Mouse (Mus musculus) naive thymus-derived CD4-positive, alpha-beta T cell, adult 2 months (primary cell): Measurements from ENCODE around the gene Dstn.

Source experiments
- DNase-seq: peaks from one replicate; pipeline ENCODE4 v3.0.0-alpha.2; 2011; ENCODE audit warnings: low read depth

The Dstn gene

DNA sequence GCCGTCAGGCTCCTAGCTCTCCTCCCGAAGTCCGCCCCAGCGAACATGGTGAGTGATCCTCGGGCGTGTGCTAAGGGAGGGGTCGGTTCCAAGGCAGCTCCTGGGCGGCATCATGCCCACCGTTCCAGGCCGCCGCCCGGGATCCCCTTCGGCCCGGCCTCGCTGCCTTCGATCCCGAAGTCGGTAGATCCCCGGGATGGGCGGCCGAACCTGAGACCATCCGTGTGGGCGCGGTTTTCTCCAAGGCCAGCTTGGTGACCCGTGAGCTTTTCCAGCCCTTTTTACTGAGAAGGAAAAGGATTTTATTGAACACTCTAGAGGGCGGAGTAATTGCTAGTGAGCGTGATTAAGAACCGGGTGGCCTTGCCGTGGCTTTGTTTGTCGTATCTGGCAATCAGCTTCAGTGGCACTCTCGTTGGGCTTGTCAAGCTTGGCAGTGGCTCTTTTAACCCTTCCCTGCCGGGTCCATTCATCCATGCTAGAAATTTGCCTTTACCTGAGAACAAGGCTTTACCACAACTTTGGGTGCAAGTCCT is 548 bp downstream of the Dstn start:
- DNase-seq = no peak

DNA sequence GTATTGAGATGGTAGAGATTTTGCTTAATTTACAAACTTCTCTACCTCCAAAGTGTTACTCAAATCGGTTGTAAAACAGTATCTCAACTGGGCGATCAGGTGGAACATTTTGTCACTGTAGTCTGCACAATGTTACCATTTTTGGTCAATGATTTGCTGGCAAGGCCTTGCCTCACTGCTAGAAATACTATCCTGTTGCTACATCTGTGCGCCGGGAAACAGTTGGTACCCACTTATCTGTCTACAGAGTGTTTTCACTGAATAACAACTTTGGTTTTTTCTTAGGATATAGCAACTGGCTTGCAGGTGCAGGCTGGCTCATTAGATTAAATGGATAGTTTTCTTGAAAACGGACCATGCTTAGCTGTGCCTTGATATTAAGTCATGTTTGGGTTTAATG is 1.1 kb downstream of the Dstn start:
- peak; percentile 22 for DNase-seq

DNA sequence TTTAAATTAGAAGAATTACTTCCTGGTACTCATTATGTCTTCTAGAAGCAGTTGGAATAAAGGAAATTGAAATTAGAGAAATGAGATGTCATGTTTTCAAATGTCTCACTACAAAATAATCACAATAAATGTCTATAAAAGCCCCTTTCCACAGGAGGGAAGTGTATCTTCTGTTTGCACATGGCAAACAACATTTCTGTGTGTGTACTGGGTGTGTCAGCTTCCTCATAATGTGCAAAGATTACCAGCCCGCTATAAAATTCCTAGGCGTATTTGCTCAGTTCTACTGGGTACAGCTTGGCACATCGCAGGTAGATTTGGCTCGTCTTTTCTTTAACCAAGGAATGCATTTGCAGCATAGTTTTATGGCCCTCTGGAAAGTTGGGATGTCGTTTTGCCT is 2.5 kb downstream of the Dstn start:
- DNase-seq = no peak

DNA sequence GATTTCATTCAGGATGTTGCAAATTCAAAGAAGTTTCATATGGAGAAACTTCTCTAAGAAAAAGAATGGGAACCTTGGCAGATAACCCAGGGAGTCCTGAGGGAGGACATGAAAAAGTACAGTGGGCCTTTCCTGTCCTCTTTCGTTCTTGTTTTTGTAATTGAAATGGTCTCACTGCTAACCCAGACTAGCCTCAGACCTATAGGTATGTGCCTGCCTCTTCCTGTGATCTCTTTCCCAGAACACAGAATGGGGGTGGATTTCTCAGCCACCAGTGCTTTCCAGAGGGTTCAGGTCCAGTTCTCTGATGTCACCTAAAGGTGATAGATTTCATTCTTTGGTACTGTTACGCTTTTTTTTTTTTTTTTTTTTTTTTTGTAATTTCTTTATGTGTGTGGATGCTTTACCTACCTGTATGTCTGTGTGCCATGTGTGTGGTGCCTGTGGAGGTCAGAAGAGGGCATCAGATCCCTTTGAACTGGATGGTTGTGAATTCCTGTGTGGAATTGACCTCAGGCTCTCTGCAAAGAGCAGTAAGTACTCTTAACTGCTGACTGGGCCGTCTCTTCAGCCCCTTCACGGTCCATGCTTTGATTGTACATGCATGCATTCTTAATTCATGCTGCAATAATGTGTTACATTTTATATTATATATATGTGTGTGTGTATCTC is 3.8 kb downstream of the Dstn start:
- no peak for DNase-seq

DNA sequence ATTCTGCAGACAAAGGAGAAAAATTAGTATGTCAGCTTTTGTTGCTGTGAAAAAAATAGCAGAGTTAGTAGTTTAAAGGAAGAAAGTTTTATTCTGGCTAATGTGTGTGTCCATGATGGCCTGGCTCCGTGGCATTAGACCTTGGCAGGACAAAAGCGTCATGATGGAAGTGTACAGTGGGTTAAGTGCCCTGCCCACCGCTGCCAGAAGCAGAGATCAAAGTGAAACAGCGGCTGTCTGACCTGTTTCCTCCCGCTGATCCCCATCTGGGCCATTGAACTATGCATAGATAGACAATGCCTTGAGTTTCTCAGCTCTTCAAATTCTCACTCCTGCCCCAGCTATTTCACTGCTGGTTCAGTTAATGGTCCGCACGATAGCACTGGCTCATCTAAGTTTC is 9.0 kb downstream of the Dstn start:
- DNase-seq = no peak

DNA sequence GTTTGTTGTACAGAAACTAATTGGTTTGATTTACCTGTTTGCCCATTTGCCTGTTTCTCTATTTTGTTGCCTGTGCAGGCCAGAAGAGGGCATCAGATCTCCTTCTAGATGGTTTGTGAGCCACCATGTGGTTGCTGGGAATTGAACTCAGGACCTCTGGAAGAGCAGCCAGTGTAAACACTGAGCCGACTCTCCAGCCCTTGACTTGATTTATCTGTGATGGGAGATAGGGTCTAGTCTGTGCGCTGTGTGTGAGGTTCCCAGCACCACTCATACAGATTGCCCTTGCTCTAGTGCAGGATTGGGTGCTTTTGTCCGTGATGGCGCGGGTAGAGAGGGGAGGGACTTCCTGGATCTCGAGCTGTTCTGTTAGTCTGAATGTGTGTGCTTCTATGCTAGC is 10.7 kb downstream of the Dstn start:
- no peak for DNase-seq

DNA sequence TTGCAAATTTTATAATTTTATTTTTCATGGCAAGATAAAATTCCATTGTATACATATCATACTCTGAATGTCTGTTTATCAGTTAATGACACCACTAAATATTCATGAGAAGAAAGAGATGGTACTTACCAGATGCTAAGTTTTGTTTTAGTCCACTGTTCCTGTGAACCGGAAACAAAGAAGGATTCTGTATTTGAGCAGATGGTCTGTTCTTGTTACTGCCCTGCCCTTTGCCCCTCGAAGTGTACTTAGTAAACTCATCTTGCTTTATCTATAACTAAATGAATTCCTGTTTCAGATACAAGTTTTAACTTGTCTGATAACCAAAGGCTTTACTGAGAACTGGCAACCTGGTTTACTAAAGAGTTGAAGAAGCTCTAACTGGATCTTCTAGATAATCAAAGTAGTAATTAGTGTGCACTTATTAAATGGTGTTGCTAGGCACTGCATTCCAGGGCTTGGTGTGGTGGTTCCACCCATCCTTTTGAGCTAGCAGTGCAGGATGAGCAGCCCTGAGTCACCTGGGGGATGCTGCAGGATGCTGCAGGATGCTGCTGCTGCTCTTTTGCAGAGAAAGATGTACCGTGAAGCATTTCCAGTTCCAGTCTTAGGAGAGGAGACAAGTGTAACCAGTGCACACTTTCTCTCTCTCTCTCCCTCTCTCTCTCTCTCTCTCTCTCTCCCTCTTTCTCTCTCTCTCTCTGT is 14.6 kb downstream of the Dstn start:
- DNase-seq = no peak

DNA sequence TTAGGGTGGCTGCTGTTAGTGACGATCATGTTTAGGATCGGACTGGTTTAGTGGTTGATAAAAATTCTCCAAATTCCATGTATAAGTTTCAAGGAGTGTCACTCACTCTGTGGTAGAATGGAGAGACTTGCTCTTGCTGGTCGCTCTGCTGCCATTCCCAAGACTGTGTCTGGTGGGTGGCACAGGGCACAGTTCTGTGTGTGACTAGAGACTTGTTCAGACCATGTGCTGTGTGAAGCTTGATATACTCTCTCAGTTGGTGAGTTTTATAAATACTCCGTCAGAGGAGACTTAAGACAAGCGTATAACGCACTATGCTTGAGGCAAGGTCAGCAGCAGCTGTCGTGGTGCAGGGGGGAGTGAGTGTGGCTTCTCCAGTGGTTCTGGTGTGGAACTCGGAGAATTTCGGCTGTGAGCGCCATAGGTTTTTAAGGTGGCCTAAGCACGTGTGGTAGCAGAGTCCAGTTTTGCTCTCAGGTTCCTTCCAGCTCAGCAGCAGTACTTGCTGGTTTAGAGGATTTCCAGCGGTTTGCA is 17.3 kb downstream of the Dstn start:
- no peak for DNase-seq

DNA sequence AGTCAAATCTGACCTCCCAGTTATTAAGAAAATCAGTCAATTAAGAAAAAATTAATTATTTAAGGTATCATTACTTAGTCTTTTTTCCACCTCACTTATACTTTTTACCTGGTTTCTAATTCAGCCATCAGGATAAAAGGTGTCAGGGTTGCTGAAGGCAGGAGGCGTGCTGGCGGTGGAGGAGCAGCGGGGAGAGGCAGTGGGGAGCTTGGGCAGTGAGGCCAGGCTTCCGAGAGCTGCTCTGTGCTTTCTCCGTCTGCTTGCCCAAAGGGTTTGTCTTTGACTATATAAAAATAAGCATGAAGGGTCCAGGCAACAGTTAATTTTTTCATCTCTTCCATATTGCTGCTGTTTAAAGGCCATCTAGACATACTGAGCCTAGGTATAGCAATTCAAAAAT is 18.4 kb downstream of the Dstn start:
- no peak for DNase-seq

DNA sequence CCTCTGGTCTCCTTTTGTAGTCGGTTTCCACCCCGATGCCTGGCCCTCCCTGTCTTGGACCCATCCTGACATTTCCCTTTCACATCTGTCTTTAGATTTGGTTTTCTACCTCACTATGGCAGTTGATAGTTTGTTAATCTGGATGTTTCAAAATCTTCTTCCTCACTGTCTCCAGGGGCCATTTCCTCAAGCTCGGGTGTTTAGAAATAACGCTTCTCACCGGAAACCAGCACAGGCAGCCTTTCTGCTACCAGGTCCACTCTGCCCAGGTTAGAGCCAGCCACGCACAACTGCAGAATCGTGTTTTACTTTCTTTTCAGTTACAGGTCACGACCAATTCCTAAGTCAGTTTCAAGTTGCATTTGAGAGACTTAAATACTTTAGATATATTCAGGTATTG is 19.3 kb downstream of the Dstn start:
- no peak for DNase-seq

DNA sequence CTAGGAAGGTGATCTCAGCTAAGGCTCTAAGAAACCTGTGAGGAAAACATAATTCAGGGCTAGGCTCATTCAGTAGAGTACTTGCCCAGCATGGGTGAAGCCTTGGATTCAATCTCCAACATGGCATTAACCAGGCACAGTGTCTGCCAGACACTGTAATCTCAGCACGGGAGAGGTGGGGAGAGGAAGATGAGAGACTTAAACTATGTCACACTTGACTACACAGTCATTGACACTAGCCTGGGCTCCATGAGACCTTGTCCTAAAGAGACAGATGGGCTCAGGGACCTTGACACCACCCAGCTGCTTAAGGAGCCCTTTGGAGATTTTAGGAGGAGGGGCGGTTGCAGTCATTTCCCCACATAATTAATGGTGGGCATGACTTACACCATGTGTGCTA is 22.7 kb downstream of the Dstn start:
- no peak for DNase-seq

DNA sequence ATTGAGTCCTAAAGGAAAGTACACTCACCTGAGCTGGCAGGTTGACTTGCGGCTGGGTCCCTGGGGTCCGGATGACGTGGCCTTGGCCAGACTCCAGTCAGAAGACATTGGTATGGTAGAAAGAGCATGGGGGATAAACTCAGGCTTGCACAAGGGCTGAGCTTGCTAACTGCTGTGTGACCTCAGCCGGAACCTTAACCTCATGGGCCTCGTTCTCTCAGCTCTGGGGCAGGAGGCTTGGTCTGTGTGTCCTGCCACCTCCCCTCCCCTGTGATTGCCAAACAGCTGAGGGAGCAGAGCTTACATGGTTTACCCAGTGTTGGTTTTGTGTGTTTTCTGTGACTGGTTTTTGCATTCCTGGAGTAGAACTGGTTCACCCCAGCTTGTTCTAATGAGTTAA is 25.3 kb downstream of the Dstn start:
- DNase-seq = no peak

DNA sequence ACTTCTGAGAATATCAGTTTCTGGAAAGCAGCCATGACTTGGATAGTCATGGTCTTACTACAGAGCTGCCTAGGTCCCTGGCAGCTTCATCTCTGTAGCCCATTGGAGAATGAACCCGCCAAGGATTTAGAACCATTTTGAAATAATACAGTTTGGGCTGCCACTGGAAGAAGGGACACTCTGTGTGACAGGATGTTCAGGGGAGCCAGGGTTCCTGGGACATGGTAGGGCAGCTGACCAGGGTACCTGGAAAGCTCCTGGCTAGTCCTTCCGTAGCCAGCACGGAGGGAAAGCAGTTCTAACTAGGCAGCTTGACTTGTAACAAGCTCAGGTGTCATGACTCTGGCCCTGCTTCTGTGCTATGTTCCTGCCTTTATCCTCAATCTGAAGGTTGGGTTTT is 29.7 kb downstream of the Dstn start:
- DNase-seq = no peak

DNA sequence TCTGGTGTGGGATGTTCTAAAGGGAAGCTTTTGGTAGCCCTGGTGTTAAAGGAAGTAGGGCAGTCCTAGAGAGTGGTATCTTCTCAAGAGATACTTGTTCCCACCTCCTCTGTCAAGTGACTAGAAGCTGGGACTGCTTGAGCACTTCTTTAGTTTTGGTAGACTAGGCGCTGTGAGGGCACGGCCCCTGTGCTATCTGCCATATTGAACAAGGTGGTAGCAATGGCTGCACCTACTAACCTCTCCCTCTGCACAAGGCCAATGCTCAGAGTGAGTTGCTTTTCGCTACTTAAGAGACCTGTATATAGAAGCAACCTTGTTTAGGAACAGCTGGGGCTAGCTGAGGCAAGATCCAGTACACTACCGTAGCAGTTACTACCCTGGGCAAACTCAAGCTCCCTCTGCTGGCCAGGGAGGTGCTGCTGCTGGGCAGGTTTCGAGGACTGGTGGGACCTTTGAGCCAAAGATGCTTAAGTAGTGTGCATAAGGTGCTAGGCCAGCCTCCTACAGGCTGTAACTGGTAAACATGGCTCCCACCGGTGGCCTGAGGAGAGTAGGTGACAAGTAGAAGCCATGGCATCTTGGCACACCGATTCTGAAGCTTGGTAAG is 30.5 kb downstream of the Dstn start:
- DNase-seq = peak; percentile 31

DNA sequence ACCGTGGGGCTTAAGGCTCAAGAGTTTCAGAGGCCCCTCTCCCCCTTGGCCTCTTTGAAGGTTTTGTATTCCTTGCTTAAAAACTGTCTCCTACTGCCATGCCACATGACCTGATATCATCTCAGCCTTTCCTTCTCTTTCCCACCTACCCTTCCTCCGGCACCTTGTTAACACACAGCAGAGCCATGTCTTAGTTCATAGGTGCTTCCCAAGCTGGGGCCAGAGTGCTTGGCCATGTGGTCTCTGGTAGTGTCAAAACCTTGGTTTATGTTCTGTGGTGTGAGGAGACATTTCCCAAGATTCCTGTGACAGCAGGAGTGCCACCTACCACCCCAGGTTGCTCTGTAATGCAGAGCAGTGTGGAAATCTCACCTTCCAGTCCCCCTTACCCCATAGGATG is 31.3 kb downstream of the Dstn start:
- no peak for DNase-seq

DNA sequence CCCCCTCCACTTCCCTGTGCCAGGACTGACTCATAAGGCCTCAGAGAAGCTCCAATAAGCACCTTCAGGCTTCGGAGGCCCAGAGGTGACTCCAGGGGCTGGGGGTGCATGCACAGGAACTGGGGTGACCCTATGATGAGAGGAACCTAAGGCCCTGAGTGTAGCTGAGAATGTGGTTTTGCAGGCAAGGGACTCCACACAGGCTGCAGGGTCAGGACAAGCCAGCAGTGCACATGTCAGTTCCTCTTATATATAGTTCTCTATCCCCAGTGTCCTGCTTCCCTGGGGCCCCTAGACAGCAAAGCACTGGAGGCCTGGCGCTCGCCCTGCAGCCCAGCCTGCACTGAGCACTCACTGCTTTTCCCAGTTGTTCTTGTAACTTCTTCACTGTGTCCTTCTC is 32.9 kb downstream of the Dstn start:
- DNase-seq = no peak

DNA sequence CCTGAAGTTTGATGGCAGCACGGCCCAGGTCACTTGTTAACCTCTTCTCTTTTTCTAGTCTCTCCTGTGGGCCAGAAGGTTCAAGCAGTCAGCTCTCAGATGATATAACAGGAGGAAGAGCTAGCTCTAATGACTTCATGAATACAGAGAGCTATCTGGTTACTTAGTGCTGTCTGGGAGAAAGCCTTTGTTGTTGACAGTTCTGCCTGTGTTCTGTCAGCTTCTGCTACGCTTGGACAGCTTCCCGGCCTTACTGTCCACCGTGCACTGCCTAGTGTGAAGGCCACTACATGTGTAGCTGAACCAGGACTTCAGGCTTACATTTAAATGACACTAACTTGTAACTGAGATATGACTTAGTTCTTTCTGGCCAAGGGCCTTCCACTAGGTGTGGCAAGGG is 33.3 kb downstream of the Dstn start:
- DNase-seq = no peak

DNA sequence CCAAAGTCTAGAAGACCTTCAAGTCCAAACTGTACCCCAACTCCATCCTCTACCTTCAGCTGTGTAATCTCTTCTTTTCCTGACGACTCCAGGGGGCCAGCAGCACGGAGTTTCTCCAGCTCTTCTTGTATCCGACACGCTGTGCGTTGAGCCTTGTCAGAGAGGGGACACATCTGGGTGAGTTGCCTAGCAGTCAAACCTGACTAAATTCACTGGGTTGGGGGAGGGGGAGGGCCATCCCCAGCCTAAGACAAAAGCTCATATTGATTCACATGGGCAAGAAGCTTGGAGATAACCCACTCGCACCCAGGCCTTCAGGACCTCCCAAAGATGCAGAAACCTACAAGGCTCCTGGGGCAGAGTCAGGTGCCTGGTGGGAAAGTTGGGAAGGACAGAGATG is 34.1 kb downstream of the Dstn start:
- no peak for DNase-seq

DNA sequence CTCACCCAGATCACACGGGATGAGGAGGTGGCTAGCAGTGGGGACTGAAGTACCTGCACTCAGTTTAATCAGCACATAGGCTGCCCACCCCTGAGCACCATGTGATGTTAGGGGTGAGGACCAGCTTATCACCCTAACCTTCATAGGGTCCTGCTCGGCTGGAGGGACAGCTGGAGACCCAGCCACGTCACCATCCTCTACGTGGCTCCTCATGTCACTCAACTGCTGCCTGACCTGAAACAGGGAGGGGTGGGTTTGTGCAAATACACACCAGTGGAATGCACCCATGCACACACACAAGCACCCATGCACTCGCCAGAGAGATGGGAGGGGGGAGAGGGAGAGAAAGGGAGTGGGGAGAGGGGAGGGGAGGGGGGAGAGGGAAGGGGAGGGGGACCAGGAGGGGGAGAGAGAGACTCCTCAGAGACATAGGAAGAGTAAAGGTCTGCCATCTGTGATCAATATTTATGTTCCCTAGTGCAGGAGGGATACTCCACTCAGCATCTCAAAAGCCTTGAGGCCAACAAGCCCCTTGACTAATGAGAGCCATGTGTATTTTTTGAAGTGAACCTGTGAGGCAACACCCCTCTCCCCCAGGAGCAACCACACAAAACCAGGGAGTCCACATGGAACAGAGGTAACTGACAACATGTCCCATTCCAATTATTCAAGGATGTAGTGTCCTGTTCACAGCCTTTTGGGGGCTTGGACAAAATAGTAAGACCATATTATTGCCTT is 35.3 kb downstream of the Dstn start:
- no peak for DNase-seq

DNA sequence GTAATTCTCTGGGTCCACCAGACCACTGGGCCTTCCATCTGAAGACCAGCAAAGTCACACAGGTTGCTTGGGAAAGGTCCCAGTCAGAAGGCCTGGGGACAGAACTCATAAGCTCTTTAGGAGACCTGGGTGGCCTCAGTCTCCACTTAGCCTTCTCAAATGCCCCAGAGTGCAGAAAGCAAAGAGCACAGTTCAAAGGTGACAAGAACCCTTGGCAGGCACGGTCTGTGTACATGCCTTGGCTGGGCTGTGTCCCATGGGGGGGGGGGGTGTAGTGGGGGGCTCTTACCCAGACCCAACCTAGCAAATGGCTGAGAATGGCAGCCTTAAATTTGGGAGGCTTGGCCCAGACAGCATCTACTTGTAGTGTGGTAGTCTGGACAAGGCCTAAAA is 35.9 kb downstream of the Dstn start:
- no peak for DNase-seq

DNA sequence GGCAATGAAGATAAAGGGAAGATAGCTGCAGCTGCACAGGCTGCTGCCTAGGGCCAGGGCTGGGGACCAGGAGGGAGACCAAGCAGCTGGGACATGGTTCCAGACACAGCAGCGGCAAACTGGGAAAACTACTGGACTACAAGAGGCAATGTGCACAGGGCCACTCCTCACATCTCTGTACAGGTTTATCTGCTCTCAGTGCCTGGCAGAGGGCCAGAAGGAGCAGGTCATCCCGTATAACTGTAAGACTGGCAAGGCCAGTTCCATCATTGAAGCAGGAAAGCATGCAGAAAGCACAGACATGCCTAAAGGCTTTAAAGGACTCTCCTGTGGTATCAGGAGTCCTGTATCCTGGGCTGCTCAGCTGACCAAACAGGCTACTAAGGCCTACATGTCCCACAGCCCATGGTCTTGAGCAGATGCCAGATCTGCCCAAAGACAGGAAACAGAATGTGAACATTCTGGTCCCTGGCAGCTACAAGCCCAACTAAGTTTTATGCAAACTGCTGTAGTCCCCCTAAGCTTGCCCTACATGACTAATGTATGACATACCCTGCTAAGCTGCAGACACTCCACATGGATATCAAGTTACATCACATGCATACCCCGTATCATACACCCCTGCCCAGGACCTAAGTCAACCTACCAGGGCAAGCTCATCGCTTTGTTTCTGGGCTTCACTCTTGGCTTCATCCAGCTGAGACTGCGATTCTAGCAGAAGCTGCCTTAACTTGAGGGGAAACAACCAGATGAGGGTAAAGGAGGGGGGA is 36.6 kb downstream of the Dstn start:
- no peak for DNase-seq

DNA sequence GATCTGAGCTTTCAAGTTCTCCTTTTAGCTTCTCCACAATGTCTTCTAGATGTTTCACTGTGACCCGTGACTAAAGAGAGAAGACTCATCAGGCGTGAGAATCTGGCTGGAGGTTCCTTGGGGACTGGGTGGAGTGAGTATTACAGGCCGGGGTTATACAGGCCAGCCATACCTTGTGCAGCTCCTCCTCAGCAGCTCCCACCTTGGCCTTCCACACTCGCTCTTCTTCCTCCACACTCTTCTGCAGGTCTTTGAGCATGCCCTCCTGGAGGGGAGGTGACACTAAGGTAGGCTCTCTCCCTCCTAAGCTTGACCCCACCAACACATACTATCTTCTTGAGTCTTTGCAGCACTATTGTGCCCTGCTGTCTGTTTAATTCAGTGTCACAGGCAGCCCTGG is 38.8 kb downstream of the Dstn start:
- DNase-seq = no peak
